In genomic region chr1:106644566-106644965, GRCm38 (mm10) we compare ENCODE assay signal across 22 mouse cellular contexts.
A peak's percentile ranks its signal among the peaks of the same experiment; 100 is the strongest.
DNase-seq lines count a peak whose midpoint lies in the region; ATAC-seq and TF ChIP-seq lines count a peak whose summit lies in the region.
"Had no signal": no experiment of that assay in that cellular context is flagged by ENCODE, and none has a peak within 500 bp of the region (broad histone marks: within the 10 kb centered on the region; RNA-seq: fewer than 3 reads in every experiment).

No protein-coding gene starts in this region.

- H3K4me3 ChIP-seq in midbrain, embryonic 11.5 days (ENCODE audit: low read depth, low read length): no peak overlapping the region
- no peak overlapping the region for H3K4me3 ChIP-seq in midbrain, postnatal 0 days (ENCODE audit: low read depth, low read length)
- H3K4me3 ChIP-seq: embryonic facial prominence, embryonic 12.5 days; erythroblast, embryonic 14.5 days; forebrain, embryonic 10.5 days; forebrain, embryonic 12.5 days had no signal

- no peak for TF ChIP-seq CTCF in midbrain, postnatal 0 days (IDR thresholded peaks at IDR 0.05)

- peak; percentile 77 for DNase-seq in midbrain, embryonic 11.5 days (ENCODE audit: low spot score, missing footprints)
- no peak for DNase-seq in midbrain, postnatal 0 days (ENCODE audit: low spot score)
- DNase-seq in left cerebral cortex, adult 11 months (ENCODE audit: low spot score): no peak
- no peak for DNase-seq in cerebellum, postnatal 10 days
- DNase-seq: adrenal gland, adult 2 months; adrenal gland, postnatal 10 days; adrenal gland, postnatal 25 days; cerebellum, adult 11 months; cerebellum, adult 18-20 months; cerebellum, adult 8-10 months; cerebellum, adult 9-11 months; cerebellum, postnatal 25 days; embryo, embryonic 11 days had no signal

- no peaks in the 10 kb centered on the region for H3K9me3 ChIP-seq in midbrain, embryonic 11.5 days (ENCODE audit: control insufficient read depth, low read length)
- H3K9me3 ChIP-seq in midbrain, postnatal 0 days (ENCODE audit: low read length): no peaks in the 10 kb centered on the region
- H3K9me3 ChIP-seq: embryonic facial prominence, embryonic 12.5 days; forebrain, embryonic 10.5 days; forebrain, embryonic 12.5 days had no signal

- 86% methylated on average over 4 of the region's 4 CpGs for WGBS in midbrain, embryonic 11.5 days
- 90% methylated on average over 4 of the region's 4 CpGs for WGBS in midbrain, postnatal 0 days

- no peak overlapping the region for H3K4me2 ChIP-seq in midbrain, embryonic 11.5 days
- no peak overlapping the region for H3K4me2 ChIP-seq in midbrain, postnatal 0 days (ENCODE audit: low read depth, low read length, poor library complexity, severe bottlenecking)
- H3K4me2 ChIP-seq: embryonic facial prominence, embryonic 12.5 days; forebrain, embryonic 12.5 days had no signal

- no peak overlapping the region for H3K27ac ChIP-seq in midbrain, embryonic 11.5 days (ENCODE audit: low read depth, low read length)
- H3K27ac ChIP-seq in midbrain, postnatal 0 days (ENCODE audit: low read depth, low read length): no peak overlapping the region
- H3K27ac ChIP-seq: embryonic facial prominence, embryonic 12.5 days; forebrain, embryonic 10.5 days; forebrain, embryonic 12.5 days had no signal

- no peak overlapping the region for H3K9ac ChIP-seq in midbrain, embryonic 11.5 days (ENCODE audit: low read length)
- no peak overlapping the region for H3K9ac ChIP-seq in midbrain, postnatal 0 days (replicated peaks; ENCODE audit: low read length, poor library complexity, severe bottlenecking)
- H3K9ac ChIP-seq: embryonic facial prominence, embryonic 12.5 days; forebrain, embryonic 12.5 days had no signal

- H3K27me3 ChIP-seq in midbrain, embryonic 11.5 days (ENCODE audit: control insufficient read depth, insufficient read depth, low read length): no peaks in the 10 kb centered on the region
- no peaks in the 10 kb centered on the region for H3K27me3 ChIP-seq in midbrain, postnatal 0 days (ENCODE audit: insufficient read depth, low read length)
- H3K27me3 ChIP-seq: embryonic facial prominence, embryonic 12.5 days; forebrain, embryonic 12.5 days had no signal

- ATAC-seq in midbrain, embryonic 11.5 days (ENCODE audit: low FRiP score): no peak
- ATAC-seq in midbrain, postnatal 0 days (ENCODE audit: low FRiP score): no peak
- peak; percentile 93 for ATAC-seq in granulocyte monocyte progenitor cell, adult 5-6 weeks (replicated peaks; ENCODE audit: poor library complexity, severe bottlenecking)
- peak; percentile 76 for ATAC-seq in megakaryocyte progenitor cell, adult 5-6 weeks (replicated peaks; ENCODE audit: poor library complexity)
- no peak for ATAC-seq in erythroblast, adult 5-6 weeks (replicated peaks; ENCODE audit: low FRiP score, poor library complexity, severe bottlenecking)
- ATAC-seq: forebrain, embryonic 14.5 days; forebrain, embryonic 16.5 days had no signal

- H3K4me1 ChIP-seq in midbrain, embryonic 11.5 days (ENCODE audit: control insufficient read depth, insufficient read depth, low read length): no peaks in the 10 kb centered on the region
- no peaks in the 10 kb centered on the region for H3K4me1 ChIP-seq in midbrain, postnatal 0 days (ENCODE audit: insufficient read depth, low read length)
- H3K4me1 ChIP-seq: embryonic facial prominence, embryonic 12.5 days; forebrain, embryonic 10.5 days; forebrain, embryonic 12.5 days had no signal

- H3K36me3 ChIP-seq in midbrain, embryonic 11.5 days (ENCODE audit: control insufficient read depth, insufficient read depth, low read length): no peaks in the 10 kb centered on the region
- H3K36me3 ChIP-seq in midbrain, postnatal 0 days (ENCODE audit: insufficient read depth, low read length): no peaks in the 10 kb centered on the region
- H3K36me3 ChIP-seq: embryonic facial prominence, embryonic 12.5 days; forebrain, embryonic 10.5 days; forebrain, embryonic 12.5 days had no signal

Comparison
In these comparisons a context has a peak if more than half of its experiments do, and no peak if none do; other contexts are left out.
1. ATAC-seq: peak in granulocyte monocyte progenitor cell, adult 5-6 weeks (single experiment) and megakaryocyte progenitor cell, adult 5-6 weeks (single experiment); none in midbrain, embryonic 11.5 days (single experiment), midbrain, postnatal 0 days (single experiment) and erythroblast, adult 5-6 weeks (single experiment).